Mouse (Mus musculus) WW6 (cell line): ENCODE results near the gene Rbm48.
A peak's percentile ranks its signal among the peaks of the same experiment; 100 is the strongest.

Experiments
- DNase-seq: peaks from one replicate; pipeline ENCODE4 v3.0.0-alpha.2; 2013; ENCODE audit warnings: low read depth, low spot score

The Rbm48 gene

DNA sequence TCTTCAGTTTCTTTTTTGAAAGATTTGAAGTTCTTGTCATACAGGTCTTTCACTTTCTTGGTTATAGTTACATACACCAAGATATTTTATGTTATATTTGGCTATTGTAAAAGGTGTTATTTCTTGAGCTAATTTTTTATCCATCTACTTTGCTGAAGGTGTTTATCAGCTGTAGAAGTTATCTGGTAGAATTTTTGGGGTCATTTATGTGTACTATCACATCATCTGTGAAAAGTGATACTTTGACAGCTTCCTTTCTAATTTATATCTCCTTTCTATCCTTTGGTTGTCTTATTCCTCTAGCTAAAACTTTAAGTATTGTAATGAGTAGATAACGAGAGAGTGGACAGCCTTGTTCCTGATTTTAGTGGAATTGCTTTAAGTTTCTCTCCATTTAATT, 44.9 kb downstream of the Rbm48 start:
- DNase-seq: no peak

DNA sequence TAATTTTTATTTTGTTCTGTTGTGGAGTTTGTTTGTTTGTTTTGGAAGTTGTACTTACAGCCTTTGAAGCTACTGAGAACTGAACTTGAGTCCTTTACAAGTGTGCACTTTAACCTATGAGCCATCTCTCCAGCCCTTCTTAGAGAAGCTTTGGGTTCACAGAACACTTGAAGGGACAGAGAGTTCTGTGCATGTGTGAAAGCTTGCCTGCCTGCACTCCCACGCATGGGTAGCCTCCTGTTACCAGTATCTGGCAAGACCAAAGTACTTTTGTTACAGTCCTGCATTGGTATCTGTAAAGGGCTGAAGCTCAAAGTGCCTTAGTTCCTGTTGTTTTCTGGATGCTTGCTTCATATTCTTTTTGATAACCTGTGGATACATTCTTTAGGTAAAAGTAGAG, 50.2 kb downstream of the Rbm48 start:
- DNase-seq: no peak

DNA sequence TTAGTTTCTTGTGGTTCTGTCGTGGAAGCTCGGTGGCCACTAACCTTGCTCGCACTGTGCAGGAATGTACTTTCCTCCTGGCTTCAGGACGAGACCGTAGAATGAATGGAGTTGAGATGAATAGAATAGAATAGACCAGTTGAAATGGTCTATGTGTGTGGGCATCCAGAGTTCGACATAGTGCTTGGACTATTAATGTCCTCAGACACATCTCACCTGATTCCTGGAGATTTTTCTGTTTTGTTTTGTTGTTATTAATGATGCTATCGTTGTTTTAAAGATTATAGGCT, 52.0 kb downstream of the Rbm48 start:
- no peak for DNase-seq

DNA sequence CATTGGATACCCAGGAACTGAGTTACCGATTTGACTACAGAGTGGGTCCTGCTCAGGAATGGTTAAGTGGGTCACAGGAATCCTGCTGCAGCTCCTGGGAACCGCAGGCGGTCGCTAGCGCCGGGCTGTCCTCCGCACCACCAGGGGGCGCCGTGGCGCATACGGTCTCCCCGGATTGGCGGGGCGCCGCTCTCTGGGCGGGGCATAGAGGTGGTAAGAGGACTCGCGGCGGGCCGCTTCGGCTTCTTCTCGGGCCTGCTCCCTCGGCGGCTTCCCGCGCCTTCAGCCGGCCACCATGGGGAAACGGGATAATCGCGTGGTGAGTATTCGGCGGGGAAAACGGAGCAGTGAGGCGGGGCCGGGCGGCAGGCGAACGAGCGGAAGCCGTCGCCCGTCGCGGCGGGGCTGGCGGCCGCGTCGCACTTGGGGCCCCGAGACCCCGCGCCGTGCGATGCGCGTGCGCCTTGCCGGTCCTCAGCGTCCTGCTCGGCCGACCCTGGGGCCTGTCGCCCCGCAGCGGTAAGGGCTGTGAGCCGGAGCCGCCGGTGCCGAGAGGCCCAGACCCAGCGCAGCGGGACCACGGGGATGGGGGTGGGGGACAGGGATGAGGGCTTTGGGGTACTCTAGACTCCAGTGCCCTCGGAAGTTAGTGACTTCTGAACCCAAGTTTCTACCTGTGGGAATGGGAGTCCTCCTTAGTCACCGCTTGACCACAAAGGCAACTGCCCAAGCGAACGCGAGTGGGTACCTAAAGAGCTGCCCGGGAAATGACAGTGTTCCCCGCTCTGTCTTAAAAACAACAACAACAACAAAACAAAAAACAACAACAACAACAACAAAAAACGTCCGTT, 52.5 kb downstream of the Rbm48 start, which contains the start of gene Fam133b:
Fam133b (plus strand) TSS at position 205 of the 851 bp plus-strand sequence.
- DNase-seq: peak; percentile 86

DNA sequence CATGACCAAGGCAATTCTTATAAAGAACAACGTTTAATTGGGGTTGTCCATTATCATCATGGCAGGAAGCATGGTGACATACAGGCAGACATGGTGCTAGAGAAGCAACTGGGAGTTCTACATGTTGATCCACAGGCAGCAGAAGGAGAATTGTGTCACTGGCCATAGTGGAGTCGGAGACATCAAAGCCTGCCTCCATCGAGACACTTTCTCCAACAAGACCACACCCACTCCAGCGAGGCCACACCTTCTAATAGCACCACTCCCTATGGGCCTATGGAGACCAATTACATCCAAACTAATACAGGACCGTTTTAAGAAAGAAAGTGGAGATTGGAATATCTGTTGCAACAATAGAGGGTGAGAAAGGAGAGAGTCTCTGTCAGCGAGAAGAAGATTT, 54.5 kb downstream of the Rbm48 start:
- DNase-seq: no peak

DNA sequence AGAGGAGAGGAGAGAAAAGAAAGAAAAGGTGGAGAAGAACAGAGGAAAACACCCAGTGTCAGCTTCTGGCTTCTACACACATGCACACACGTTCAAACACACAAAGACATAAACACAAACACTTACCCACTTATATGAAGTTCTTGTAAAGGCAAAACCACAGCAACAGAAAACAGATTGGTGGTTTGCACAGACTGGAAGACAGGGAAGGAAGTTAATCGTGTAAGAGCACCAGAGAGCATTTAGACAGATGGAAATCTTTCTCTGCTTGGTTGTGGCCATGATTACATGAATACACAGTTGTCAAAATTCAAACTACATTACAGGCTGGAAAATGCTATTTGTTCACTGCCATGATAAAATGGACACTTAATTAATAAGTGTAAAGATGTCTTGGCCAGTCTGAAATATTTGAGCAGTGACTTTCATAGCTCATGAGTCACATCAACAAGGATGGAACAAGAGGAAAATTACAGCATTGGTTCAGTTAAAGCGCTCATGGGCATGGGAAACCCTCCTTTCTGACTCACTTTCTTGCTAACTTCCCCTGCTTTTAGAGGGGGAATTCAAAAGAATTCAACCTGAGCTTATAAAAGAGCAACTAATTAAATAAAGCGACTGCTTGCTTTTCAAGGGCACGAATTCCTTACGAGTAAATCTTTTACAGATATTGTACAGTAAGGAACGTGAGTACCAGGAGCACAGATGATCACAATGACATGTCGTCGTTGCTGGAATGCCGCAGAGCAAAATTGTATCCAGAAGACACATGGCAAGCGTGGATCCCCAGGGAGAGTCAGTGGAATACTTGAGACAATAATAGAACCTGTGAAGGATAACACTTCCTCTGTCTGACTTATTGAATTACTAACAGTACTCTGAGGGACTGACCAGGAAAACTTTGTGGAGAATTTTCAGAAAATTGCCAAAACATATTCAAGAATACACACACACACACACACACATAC, 57.6 kb downstream of the Rbm48 start:
- no peak for DNase-seq

DNA sequence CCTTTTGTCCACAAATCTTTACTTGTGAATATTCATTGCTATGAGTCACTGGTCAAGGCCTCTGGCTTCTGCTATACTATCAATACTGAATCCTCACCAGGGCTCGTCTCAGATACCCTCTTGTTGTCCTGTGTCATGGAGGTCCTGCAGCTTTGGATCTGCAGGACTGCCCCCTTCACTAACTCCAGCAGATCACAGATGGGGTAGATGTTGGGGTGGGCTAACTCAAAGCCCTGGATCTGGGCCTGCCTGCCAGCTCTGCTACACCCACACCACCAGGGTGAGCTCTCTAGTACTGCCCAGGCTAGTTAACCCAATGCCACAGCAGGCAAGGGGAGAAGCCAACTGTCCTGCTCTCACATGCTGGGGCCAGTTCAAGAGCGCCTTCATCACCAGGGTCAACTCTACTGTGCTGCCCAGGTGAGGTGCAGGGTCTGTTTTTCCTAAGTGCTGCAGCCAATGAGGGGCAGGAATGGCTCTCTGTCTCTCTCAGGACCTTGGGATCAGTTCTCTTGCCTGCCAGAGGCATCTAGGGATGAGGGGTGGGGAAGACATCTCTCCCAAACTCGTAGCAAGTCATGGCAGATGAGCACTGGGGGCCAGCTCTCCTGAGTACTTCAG, 59.7 kb downstream of the Rbm48 start:
- DNase-seq: no peak
